Mouse (Mus musculus): ENCODE data around the gene Sun2. TPM values are rescaled to one million over a fixed set of nuclear protein-coding genes. Genes with fewer than 3 reads are reported as not detected.

Sun2 gene
- total RNA-seq, 2 experiments from 2014 or later, result 79.0 to 81.8 TPM

GRCm38 (mm10) chr15:79755977-79756625 is 13.8 kb upstream of the Sun2 start:
- DNase-seq (ENCODE audit: low spot score), result no peak

- DNase-seq (ENCODE audit: low spot score), result no peak
Measured at GRCm38 (mm10) chr15:79755176-79755575, 12.8 kb upstream of the Sun2 start.

DNA sequence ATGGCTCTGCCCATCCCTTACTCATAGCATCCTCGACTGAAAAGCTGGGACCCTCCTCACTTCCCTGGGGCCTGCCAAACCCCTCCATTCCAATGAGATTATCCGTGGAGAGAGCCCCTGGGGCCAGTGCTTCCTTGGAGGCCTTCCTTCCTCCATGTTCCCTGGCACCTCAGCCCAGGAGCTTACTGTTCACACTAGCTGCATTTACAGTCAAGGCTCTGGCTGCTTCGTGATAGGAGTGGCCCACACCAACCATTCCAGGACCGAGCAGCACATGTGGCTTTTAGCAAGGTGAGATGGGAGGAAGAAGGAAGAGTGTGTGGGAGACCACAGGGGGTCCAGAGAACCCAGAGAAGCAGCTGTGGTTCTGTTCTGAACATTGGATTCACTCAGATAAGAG is 11.5 kb upstream of the Sun2 start:
- no peak for DNase-seq (ENCODE audit: low spot score)

DNA sequence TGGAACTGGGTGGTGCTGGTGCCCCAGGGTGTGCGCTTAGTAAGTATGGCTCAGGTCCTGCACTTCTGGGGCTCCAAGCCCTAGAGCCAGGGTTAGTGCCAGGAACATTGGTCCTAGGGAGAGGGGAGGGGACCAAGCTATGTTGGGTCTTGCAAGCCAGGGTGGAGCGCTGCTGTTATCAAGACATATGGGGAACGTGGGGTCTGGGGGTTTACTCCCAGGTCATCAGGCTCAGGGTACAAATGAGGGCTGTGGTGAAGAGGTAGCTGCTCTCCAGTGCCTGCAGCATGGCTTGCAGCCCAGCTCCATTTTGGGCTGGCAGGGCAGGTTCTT is 11.1 kb upstream of the Sun2 start:
- no peak for DNase-seq (ENCODE audit: low spot score)

DNA sequence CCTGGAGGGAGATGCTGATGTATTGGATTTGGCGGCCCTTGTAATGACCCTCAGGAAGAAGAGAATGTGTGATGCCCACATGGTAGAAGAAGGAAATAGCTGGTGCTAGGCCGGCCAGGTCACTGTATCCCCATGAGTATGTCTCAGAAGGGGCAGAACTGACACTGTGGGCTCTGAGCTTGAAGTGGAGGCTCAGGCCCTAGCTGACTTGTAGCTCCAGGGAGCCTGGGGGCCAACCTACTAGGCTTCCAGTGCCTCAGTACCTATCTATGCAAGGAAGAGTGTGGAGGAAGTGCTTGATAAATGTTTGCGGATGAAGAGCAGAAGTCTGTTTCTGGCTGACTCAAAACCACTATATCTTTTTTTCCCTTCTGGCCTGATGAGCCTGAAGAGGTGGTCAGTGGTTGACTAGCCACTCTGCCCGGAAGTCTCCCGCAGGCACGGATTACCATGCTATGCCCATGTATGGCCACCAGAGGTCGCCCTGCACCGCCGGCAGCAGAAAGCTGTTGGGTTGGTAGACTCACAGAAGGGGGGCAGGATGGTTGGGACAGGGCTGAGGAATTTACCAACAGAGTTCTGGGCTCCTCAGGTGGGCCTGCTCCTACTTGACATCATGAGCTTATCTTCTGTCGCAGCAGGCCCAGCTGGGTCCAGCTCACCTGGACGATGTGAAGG is 10.5 kb upstream of the Sun2 start:
- DNase-seq (ENCODE audit: low spot score), result peak; percentile 83

DNA sequence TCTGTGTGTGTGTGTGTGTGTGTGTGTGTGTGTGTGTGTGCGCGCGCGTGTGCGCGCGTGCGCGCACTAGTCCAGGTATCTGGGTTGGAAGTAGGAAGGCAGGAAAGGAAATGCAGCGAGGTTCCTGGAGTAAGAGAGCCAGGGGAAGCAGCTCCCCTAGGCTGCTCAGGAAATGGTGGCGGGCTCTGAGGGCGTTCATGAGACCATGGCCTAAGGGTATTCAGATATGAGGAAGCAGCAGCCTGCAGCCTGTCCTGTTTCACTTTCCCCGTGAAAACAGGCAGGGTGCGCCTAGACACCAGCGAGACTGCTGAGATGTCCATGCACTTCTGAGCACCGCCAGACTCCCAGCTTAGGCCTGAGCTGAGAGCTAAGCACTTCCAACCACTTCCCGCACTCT is 9.4 kb upstream of the Sun2 start:
- no peak for DNase-seq (ENCODE audit: low spot score)

DNA sequence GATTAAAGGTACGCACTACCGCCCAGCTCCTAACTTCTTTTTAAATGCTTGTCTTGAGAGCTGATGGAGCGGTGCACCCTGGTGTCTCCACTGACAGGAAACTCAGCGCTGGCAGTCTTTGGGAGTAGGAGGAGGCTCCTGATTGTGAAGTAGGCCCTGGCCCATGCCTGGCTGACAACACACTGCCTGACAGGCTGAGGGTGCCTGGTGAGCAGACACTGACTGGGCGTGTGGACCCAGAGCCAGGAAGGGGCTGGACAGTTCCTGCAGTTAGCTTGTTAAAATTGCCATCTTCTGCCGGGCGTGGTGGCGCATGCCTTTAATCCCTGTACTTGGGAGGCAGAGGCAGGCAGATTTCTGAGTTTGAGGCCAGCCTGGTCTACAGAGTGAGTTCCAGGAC is 7.9 kb upstream of the Sun2 start:
- no peak for DNase-seq (ENCODE audit: low spot score)

DNA sequence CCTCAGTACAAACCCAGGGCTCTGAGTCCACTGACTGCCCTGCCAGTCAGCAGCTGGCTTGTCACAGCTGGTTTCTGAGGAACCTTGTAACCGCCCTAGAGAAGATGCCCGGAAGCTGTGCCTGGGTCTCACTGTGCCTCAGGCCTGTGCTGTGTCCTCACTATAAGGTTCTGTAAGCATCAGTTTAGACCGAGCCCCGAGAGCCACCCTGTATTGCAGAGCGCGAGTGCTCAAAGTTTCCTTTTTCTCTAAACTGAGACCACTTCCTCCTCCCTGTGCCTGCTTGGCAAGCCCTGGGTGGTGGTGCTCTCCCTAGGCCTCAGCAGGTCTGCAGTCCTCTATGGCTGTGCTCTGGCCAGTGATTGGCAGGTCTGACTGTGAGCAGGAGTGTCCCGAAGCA is 6.8 kb upstream of the Sun2 start:
- DNase-seq (ENCODE audit: low spot score), result no peak

- no peak for DNase-seq (ENCODE audit: low spot score)
Measured at GRCm38 (mm10) chr15:79747998-79748397, 5.7 kb upstream of the Sun2 start.

DNA sequence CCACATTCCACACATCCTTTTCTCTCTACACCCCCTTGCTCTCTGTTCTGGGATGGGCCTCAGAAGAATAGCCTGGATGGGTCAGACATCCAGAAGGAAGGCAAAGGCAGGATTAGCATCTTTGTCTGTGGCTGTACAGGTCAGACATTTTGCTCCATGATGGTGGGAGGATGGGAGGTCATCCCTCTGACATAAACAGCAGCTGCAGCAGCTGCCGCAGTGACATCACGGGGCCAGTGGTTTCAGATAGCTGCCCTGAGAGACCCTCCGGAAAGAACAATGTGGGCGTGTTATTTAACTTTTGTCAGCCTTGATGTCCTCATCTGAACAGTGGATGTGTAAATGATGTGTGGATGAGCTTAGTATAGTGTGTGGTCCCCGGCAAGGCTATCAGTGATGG is 3.5 kb upstream of the Sun2 start:
- no peak for DNase-seq (ENCODE audit: low spot score)

DNA sequence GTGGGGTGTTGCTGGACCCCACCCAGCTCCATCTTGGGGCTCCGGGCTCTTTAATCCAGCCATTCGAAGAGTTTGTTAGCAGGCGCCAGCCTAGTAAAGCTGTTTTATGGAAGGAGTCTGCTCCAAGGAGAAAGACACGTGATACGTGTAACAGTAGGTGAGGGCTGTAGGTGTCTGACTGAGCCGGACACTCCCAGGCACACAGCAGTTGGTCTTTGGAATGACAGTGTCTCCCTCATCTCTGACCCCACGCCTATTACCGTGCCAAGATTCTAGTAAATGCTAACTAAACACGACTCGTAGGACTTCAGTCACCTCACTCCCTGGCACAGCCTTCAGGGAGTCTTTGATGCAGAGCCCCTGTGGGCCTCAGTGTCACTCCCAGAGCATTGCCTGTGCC is 3.0 kb upstream of the Sun2 start:
- no peak for DNase-seq (ENCODE audit: low spot score)

DNA sequence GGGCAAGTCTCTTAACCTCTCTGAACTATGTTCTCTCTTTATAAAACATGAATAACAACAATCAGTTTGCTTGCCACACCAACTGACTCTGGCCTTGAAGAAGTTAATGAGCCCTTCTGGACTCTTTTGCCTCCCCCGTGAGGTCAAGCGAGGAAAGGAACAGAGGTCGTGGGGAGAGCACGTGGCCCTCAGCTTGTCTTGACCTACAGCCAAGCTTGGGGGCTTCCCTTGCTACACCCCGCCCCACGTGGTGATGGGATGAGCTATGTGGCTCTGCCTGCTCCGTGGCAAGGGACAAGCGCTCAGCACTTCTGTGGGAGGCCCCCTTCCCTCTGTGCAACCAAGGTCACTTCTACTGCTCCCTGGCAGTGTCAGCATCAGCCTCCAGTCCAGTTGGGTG is 2.4 kb upstream of the Sun2 start:
- no peak for DNase-seq (ENCODE audit: low spot score)

DNA sequence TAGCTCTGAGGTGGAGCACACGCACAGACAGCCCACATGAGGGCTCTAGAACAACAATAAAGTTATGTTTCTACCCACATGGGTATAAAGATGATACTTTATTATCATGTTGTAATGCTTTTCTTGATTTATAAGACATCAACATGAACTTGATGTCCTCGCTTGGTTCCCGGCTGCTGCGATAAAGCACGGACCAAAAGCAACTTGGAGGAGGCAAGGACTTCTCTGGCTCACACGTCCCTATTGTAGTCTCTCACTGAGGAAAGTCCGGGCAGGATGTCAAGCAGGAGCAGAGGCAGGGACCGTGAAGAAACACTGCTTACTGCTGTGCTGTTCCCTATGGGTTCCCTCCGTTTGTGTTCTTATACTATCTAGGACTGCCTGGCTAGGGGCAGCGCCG is 1.7 kb upstream of the Sun2 start:
- no peak for DNase-seq (ENCODE audit: low spot score)

DNA sequence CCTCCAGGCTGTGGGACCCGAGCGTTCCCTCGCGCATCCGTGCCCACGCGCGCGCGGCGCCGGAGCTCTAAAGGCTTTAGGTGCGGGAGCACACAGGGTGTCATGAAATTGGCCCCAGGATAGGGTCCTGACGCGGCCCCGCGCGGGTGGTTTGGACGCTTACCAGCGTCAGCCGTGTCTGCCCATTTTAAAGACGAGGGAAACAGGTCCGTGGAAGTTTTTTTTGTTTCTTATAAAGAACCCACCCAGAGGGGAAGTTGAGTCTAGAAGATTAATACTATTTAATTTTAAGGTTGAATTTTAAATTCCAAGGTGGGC is 329 bp upstream of the Sun2 start:
- DNase-seq (ENCODE audit: low spot score), result no peak

GRCm38 (mm10) chr15:79741173-79741858 is 1.0 kb downstream of the Sun2 start:
- peak; percentile 58 for DNase-seq (ENCODE audit: low spot score)

DNA sequence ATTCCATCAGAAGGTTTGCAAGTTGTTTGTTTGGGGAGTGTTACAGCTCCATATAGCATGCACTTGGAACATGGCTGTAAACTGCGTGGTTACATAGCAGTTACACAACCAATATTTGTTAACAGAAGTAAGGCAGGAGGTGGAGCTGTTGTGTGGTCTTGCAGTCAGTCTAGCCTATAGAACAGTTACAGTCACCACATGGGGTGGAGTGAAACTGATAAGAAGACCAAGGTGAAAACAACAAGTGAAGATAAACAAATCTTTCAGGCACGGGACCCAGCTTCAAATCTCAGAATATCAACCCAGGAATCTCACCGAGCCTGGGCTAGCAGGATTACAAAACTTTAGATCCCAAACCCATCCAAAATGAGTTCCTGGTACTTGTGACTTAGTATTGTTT is 1.6 kb downstream of the Sun2 start:
- DNase-seq (ENCODE audit: low spot score), result no peak

- peak; percentile 76 for DNase-seq (ENCODE audit: low spot score)
Measured at GRCm38 (mm10) chr15:79734311-79734710, 8.0 kb downstream of the Sun2 start.

GRCm38 (mm10) chr15:79733640-79734039 is 8.7 kb downstream of the Sun2 start:
- DNase-seq (ENCODE audit: low spot score), result no peak

- DNase-seq (ENCODE audit: low spot score), result peak; percentile 72
Measured at GRCm38 (mm10) chr15:79733192-79733591, 9.1 kb downstream of the Sun2 start.

GRCm38 (mm10) chr15:79731554-79731953 is 10.8 kb downstream of the Sun2 start:
- DNase-seq (ENCODE audit: low spot score), result no peak

GRCm38 (mm10) chr15:79728731-79729388 is 13.5 kb downstream of the Sun2 start:
- no peak for DNase-seq (ENCODE audit: low spot score)

- no peak for DNase-seq (ENCODE audit: low spot score)
Measured at GRCm38 (mm10) chr15:79728311-79728710, 14.0 kb downstream of the Sun2 start.

DNA sequence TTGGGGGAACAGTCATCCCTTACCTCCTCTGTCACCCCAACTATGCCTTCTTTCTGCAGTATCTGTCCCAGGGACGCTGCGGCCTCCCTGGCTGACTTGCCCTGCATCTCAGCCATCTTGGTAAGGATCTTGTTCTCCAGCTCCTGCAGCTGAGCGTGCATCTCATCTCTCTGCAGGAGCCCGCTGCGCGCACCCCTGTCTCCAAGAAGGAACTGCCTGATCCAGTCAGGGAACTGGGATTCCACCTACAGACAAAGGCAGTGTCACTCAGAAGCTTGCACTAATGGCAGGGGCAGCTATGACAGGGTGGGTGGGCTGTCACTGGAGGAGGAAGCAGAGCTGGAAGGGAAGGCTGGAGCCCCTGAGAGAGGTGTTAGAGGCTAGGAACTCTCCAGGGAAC is 14.5 kb downstream of the Sun2 start:
- no peak for DNase-seq (ENCODE audit: low spot score)

Measured in gastrocnemius, adult 18-20 months (tissue).